Mouse (Mus musculus) urinary bladder, postnatal 14 days (tissue): Measurements from ENCODE around the gene Hexim1.

Source experiments
- DNase-seq: peaks from one replicate; pipeline ENCODE4 v3.0.0; 2021; ENCODE audit warnings: low spot score

Hexim1 gene

GRCm38 (mm10) chr11:103116959-103117590, 1.0 kb downstream of the Hexim1 start:
- DNase-seq, result peak; percentile 78

- peak; percentile 62 for DNase-seq
Measured at GRCm38 (mm10) chr11:103117591-103118009, 1.6 kb downstream of the Hexim1 start.

- DNase-seq, result no peak
Measured at GRCm38 (mm10) chr11:103118866-103119265, 2.8 kb downstream of the Hexim1 start.

- no peak for DNase-seq
Measured at GRCm38 (mm10) chr11:103119609-103120008, 3.6 kb downstream of the Hexim1 start.

GRCm38 (mm10) chr11:103120315-103120714, 4.3 kb downstream of the Hexim1 start:
- peak; percentile 20 for DNase-seq

GRCm38 (mm10) chr11:103131701-103132575, 15.9 kb downstream of the Hexim1 start, which contains the start of gene Hexim2:
Gene Hexim2 (plus strand): TSS chr11:103132429.
- DNase-seq, result peak; percentile 58

- peak; percentile 100 for DNase-seq
Measured at GRCm38 (mm10) chr11:103132576-103133455, 16.8 kb downstream of the Hexim1 start.

GRCm38 (mm10) chr11:103133456-103134185, 17.6 kb downstream of the Hexim1 start:
- DNase-seq, result no peak

GRCm38 (mm10) chr11:103134221-103134620, 18.2 kb downstream of the Hexim1 start:
- no peak for DNase-seq

GRCm38 (mm10) chr11:103136039-103136577, 20.1 kb downstream of the Hexim1 start:
- no peak for DNase-seq

GRCm38 (mm10) chr11:103139951-103140762, 24.1 kb downstream of the Hexim1 start:
- no peak for DNase-seq

- DNase-seq, result no peak
Measured at GRCm38 (mm10) chr11:103140763-103141100, 24.7 kb downstream of the Hexim1 start.

GRCm38 (mm10) chr11:103141101-103141943, 25.3 kb downstream of the Hexim1 start:
- DNase-seq, result peak; percentile 83

GRCm38 (mm10) chr11:103141944-103142255, 25.9 kb downstream of the Hexim1 start:
- DNase-seq, result no peak

- peak; percentile 58 for DNase-seq
Measured at GRCm38 (mm10) chr11:103142441-103143182, 26.6 kb downstream of the Hexim1 start.

GRCm38 (mm10) chr11:103144309-103145285, 28.6 kb downstream of the Hexim1 start:
- no peak for DNase-seq

- no peak for DNase-seq
Measured at GRCm38 (mm10) chr11:103146386-103146785, 30.4 kb downstream of the Hexim1 start.

GRCm38 (mm10) chr11:103147766-103148165, 31.7 kb downstream of the Hexim1 start:
- no peak for DNase-seq
